Mouse (Mus musculus) liver, adult 2 months (tissue): ENCODE measurements around the gene Ralgps2. TPM values are rescaled to one million over a fixed set of nuclear protein-coding genes. Genes with fewer than 3 reads are reported as not detected.

ENCODE experiments used
- DNase-seq: peaks from one replicate; pipeline ENCODE4 v3.0.0-alpha.2; 2011; ENCODE audit warnings: low read depth, low spot score; ENCODE audit errors: extremely low read depth
- H3K27ac ChIP-seq: fragments of 200-500 bp; replicated peaks from 2 replicates; pipeline ENCODE4 v1.5.1; 2012; ENCODE audit warnings: low read depth, mild to moderate bottlenecking, control low read depth, inconsistent platforms, low read length; ENCODE audit not compliant: insufficient read depth
- H3K27me3 ChIP-seq: fragments of 200-500 bp; 2 replicates; pipeline ENCODE4 v1.6.1; 2012; ENCODE audit warnings: mild to moderate bottlenecking, moderate library complexity, low read length, inconsistent platforms; ENCODE audit not compliant: control insufficient read depth, insufficient read depth
- H3K36me3 ChIP-seq: fragments of 200-500 bp; 2 replicates; pipeline ENCODE4 v1.6.1; 2012; ENCODE audit warnings: low read length, inconsistent platforms; ENCODE audit not compliant: control insufficient read depth, insufficient read depth
- H3K4me1 ChIP-seq: fragments of 200-500 bp; 2 replicates; pipeline ENCODE4 v1.6.1; 2011; ENCODE audit warnings: low read length; ENCODE audit not compliant: control insufficient read depth, insufficient read depth
- H3K4me3 ChIP-seq: fragments of 200-500 bp; 2 replicates; pipeline ENCODE4 v1.5.1; 2011; ENCODE audit warnings: low read depth, mild to moderate bottlenecking, control low read depth, low read length, moderate library complexity; ENCODE audit not compliant: insufficient read depth
- H3K79me2 ChIP-seq: fragments of 200-500 bp; 2 replicates; pipeline ENCODE4 v1.6.1; 2012; ENCODE audit warnings: inconsistent platforms, mild to moderate bottlenecking, low read length, moderate library complexity; ENCODE audit not compliant: control insufficient read depth, insufficient read depth
- H3K9ac ChIP-seq: fragments of 200-500 bp; 2 replicates; pipeline ENCODE4 v1.6.1; 2012; ENCODE audit warnings: low read depth, mild to moderate bottlenecking, control low read depth, inconsistent platforms, low read length
- CTCF ChIP-seq: fragments of 200-500 bp; IDR thresholded peaks from 2 replicates; pipeline ENCODE4 v1.5.1; 2011; ENCODE audit warnings: low read depth, low read length, control low read depth
- POLR2A ChIP-seq: fragments of 200-500 bp; IDR thresholded peaks from 2 replicates; pipeline ENCODE4 v1.6.1; 2011; ENCODE audit warnings: low read length, control low read depth; ENCODE audit not compliant: insufficient read depth; ENCODE audit errors: extremely low read depth
- WGBS: fragments of 180-500 bp; shearing (Covaris S2); methylation state at CpG from one replicate; pipeline ENCODE4 v1.1.7; 2018; 5-methylcytosine and 5-hydroxymethylcytosine counted together
- polyA plus RNA-seq: library from polyadenylated mRNA; depleted of rRNA; stranded (reverse); fragments of >200 nt; gene quantifications from 2 replicates; pipeline ENCODE4 v1.2.3, GENCODE M21; 2012
- total RNA-seq: library from RNA; depleted of rRNA; stranded (reverse); fragments of >200 nt; gene quantifications from 2 replicates; pipeline ENCODE4 v1.2.3, GENCODE M21; 2014

Ralgps2 gene
- total and polyA plus RNA-seq, 2 experiments, result 3.4 to 18.9 TPM

- Histone ChIP-seq H3K4me1 (peaks cover 7% of the 10 kb centered on the region; the same call in 1 of the 2 replicates), H3K79me2 (no peaks in the 10 kb centered on the region), H3K9ac (no peak overlapping the region), H3K36me3 (no peaks in the 10 kb centered on the region), H3K27ac (no peak overlapping the region), H3K4me3 (no peak overlapping the region), H3K27me3 (no peaks in the 10 kb centered on the region)
- no peak for TF ChIP-seq POLR2A
- no peak for TF ChIP-seq CTCF
- no peak for DNase-seq
- WGBS, result 93% methylated on average over 14 of the region's 14 CpGs
Measured at GRCm38 (mm10) chr1:156983009-156983870, 43.8 kb upstream of the Ralgps2 start.

- no peak for DNase-seq
- H3K79me2 ChIP-seq, result no peaks in the 10 kb centered on the region
- no peak overlapping the region for H3K27ac ChIP-seq
- no peaks in the 10 kb centered on the region for H3K27me3 ChIP-seq
- WGBS, result 74% methylated on average over 9 of the region's 9 CpGs
- no peaks in the 10 kb centered on the region for H3K36me3 ChIP-seq
- no peak for TF ChIP-seq POLR2A
- no peak for TF ChIP-seq CTCF
- peaks cover 8% of the 10 kb centered on the region; the same call in 1 of the 2 replicates for H3K4me1 ChIP-seq
- no peak overlapping the region for H3K4me3 ChIP-seq
- H3K9ac ChIP-seq, result no peak overlapping the region
Measured at GRCm38 (mm10) chr1:156981975-156982374, 42.5 kb upstream of the Ralgps2 start.

GRCm38 (mm10) chr1:156979722-156980121 lies 40.3 kb upstream of the Ralgps2 start:
- no peaks in the 10 kb centered on the region for H3K79me2 ChIP-seq
- H3K4me1 ChIP-seq, result peaks cover 8% of the 10 kb centered on the region; the same call in 1 of the 2 replicates
- TF ChIP-seq CTCF (no peak), POLR2A (no peak)
- 87% methylated on average over 4 of the region's 4 CpGs for WGBS
- no peaks in the 10 kb centered on the region for H3K27me3 ChIP-seq
- H3K9ac ChIP-seq, result no peak overlapping the region
- no peak overlapping the region for H3K4me3 ChIP-seq
- DNase-seq, result no peak
- H3K36me3 ChIP-seq, result no peaks in the 10 kb centered on the region
- H3K27ac ChIP-seq, result no peak overlapping the region

- peak overlapping the region; percentile 98 for H3K27ac ChIP-seq
- peaks cover 8% of the 10 kb centered on the region; the same call in 1 of the 2 replicates for H3K4me1 ChIP-seq
- TF ChIP-seq CTCF (no peak), POLR2A (no peak)
- no peak overlapping the region for H3K9ac ChIP-seq
- H3K79me2 ChIP-seq, result no peaks in the 10 kb centered on the region
- H3K4me3 ChIP-seq, result no peak overlapping the region
- peak; percentile 98 for DNase-seq
- 24% methylated on average over 7 of the region's 7 CpGs for WGBS
- no peaks in the 10 kb centered on the region for H3K36me3 ChIP-seq
- H3K27me3 ChIP-seq, result no peaks in the 10 kb centered on the region
Measured at GRCm38 (mm10) chr1:156978656-156979055, 39.2 kb upstream of the Ralgps2 start.

GRCm38 (mm10) chr1:156973857-156974256 lies 34.4 kb upstream of the Ralgps2 start:
- TF ChIP-seq POLR2A (no peak), CTCF (no peak)
- no peak overlapping the region for H3K9ac ChIP-seq
- H3K36me3 ChIP-seq, result no peaks in the 10 kb centered on the region
- no peak overlapping the region for H3K27ac ChIP-seq
- 0 out of 2 replicates have a peak, but pooled peaks cover 4% of the 10 kb centered on the region for H3K4me1 ChIP-seq
- H3K4me3 ChIP-seq, result no peak overlapping the region
- no peak for DNase-seq
- no peaks in the 10 kb centered on the region for H3K27me3 ChIP-seq
- 89% methylated on average over 6 of the region's 6 CpGs for WGBS
- no peaks in the 10 kb centered on the region for H3K79me2 ChIP-seq

- Histone ChIP-seq H3K79me2 (no peaks in the 10 kb centered on the region), H3K27ac (no peak overlapping the region), H3K27me3 (no peaks in the 10 kb centered on the region), H3K4me3 (no peak overlapping the region), H3K9ac (no peak overlapping the region), H3K4me1 (no peaks in the 10 kb centered on the region), H3K36me3 (no peaks in the 10 kb centered on the region)
- DNase-seq, result no peak
- TF ChIP-seq CTCF (no peak), POLR2A (no peak)
- WGBS, result 92% methylated on average over 4 of the region's 4 CpGs
Measured at GRCm38 (mm10) chr1:156972391-156972790, 33.0 kb upstream of the Ralgps2 start.
